Mouse (Mus musculus): ENCODE measurements around the gene Ift81. TPM values are rescaled to one million over a fixed set of nuclear protein-coding genes. Genes with fewer than 3 reads are reported as not detected.

Ift81 gene
- 4.4 TPM for polyA plus RNA-seq (2014; fragmentation: Illumina TruSeq; extraction: RNeasy Lipid Tissue Mini Kit (QIAGEN cat#74804); ENCODE audit: low replicate concordance)

GRCm38 (mm10) chr5:122613908-122614732 is at the start of gene Ift81:
Ift81 (minus strand) TSS chr5:122614518.

GRCm38 (mm10) chr5:122643701-122644100 is 29.4 kb upstream of the Ift81 start, which contains the start of gene P2rx7:
P2rx7 (plus strand) TSS chr5:122643911.

GRCm38 (mm10) chr5:122502077-122502941 is 112.0 kb downstream of the Ift81 start, which contains the start of gene Atp2a2:
Atp2a2 (minus strand) TSS chr5:122502225.

Other genes with a start within 250 kb of the Ift81 start
- gene Gpn3, start 242.6 kb downstream of the Ift81 start, polyA plus RNA-seq (2014; fragmentation: Illumina TruSeq; extraction: RNeasy Lipid Tissue Mini Kit (QIAGEN cat#74804); ENCODE audit: low replicate concordance): 23.1 TPM
- 1.4 TPM for gene Fam216a, start 242.2 kb downstream of the Ift81 start, polyA plus RNA-seq (2014; fragmentation: Illumina TruSeq; extraction: RNeasy Lipid Tissue Mini Kit (QIAGEN cat#74804); ENCODE audit: low replicate concordance)
- gene Arpc3, start 222.6 kb downstream of the Ift81 start, polyA plus RNA-seq (2014; fragmentation: Illumina TruSeq; extraction: RNeasy Lipid Tissue Mini Kit (QIAGEN cat#74804); ENCODE audit: low replicate concordance): 217 TPM
- gene Anapc7, start 192.8 kb downstream of the Ift81 start, polyA plus RNA-seq (2014; fragmentation: Illumina TruSeq; extraction: RNeasy Lipid Tissue Mini Kit (QIAGEN cat#74804); ENCODE audit: low replicate concordance): 2.6 TPM
- gene Atp2a2, start 112.3 kb downstream of the Ift81 start, polyA plus RNA-seq (2014; fragmentation: Illumina TruSeq; extraction: RNeasy Lipid Tissue Mini Kit (QIAGEN cat#74804); ENCODE audit: low replicate concordance): 128 TPM
- 2.5 TPM for gene P2rx7, start 29.4 kb upstream of the Ift81 start, polyA plus RNA-seq (2014; fragmentation: Illumina TruSeq; extraction: RNeasy Lipid Tissue Mini Kit (QIAGEN cat#74804); ENCODE audit: low replicate concordance)
- gene P2rx4, start 93.0 kb upstream of the Ift81 start, polyA plus RNA-seq (2014; fragmentation: Illumina TruSeq; extraction: RNeasy Lipid Tissue Mini Kit (QIAGEN cat#74804); ENCODE audit: low replicate concordance): 9.6 TPM
- 3.0 TPM for gene Camkk2, start 164.9 kb upstream of the Ift81 start, polyA plus RNA-seq (2014; fragmentation: Illumina TruSeq; extraction: RNeasy Lipid Tissue Mini Kit (QIAGEN cat#74804); ENCODE audit: low replicate concordance)
- gene Anapc5, start 206.8 kb upstream of the Ift81 start, polyA plus RNA-seq (2014; fragmentation: Illumina TruSeq; extraction: RNeasy Lipid Tissue Mini Kit (QIAGEN cat#74804); ENCODE audit: low replicate concordance): 97.0 TPM
- gene Rnf34, start 235.5 kb upstream of the Ift81 start, polyA plus RNA-seq (2014; fragmentation: Illumina TruSeq; extraction: RNeasy Lipid Tissue Mini Kit (QIAGEN cat#74804); ENCODE audit: low replicate concordance): 7.6 TPM

All from small intestine, adult 10 weeks (tissue).